Comparison of ENCODE assay signal across 31 mouse cellular contexts in the genomic region with DNA sequence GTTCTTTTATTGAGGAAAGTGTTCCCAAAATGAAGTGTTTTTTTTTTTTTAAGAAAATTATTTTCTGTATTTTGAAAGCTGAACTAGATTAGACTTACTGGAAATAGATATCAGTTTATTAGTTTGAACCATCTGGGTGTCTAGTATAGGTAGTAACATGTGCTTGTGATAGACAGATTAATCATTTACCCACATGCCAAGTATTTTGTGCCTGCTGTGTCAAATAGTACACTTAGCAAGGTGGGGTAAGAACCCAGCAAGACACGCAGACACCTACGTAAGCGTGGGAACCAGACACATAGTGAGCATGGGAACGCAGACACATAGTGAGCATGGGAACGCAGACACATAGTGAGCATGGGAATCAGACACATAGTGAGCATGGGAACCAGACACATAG. TPM values are rescaled to one million over a fixed set of nuclear protein-coding genes. Genes with fewer than 3 reads are reported as not detected.
A peak's percentile ranks its signal among the peaks of the same experiment; 100 is the strongest.
DNase-seq lines count a peak whose midpoint lies in the region; ATAC-seq and TF ChIP-seq lines count a peak whose summit lies in the region.
"Had no signal": no experiment of that assay in that cellular context is flagged by ENCODE, and none has a peak within 500 bp of the region (broad histone marks: within the 10 kb centered on the region; RNA-seq: fewer than 3 reads in every experiment).

No protein-coding gene starts in this region.

- peak; percentile 56; the same call in 1 of the 2 replicates for ATAC-seq in liver, postnatal 0 days
- no peak for ATAC-seq in liver, embryonic 12.5 days
- peak; percentile 91 for ATAC-seq in megakaryocyte-erythroid progenitor cell, adult 5-6 weeks (replicated peaks; ENCODE audit: low FRiP score, low TSS enrichment, poor library complexity, severe bottlenecking)
- ATAC-seq: forebrain, embryonic 16.5 days; hindbrain, postnatal 0 days; Patski had no signal

- no peak for TF ChIP-seq CTCF in liver, postnatal 0 days (IDR thresholded peaks at IDR 0.05; ENCODE audit: low read depth)

- H3K4me2 ChIP-seq in liver, postnatal 0 days (ENCODE audit: low read depth, low read length): no peak overlapping the region
- no peak overlapping the region for H3K4me2 ChIP-seq in liver, embryonic 12.5 days
- H3K4me2 ChIP-seq: embryonic facial prominence, embryonic 13.5 days; forebrain, embryonic 12.5 days; heart, embryonic 13.5 days; hindbrain, embryonic 14.5 days had no signal

- no peaks in the 10 kb centered on the region for H3K27me3 ChIP-seq in liver, postnatal 0 days (ENCODE audit: insufficient read depth, low read length)
- no peaks in the 10 kb centered on the region for H3K27me3 ChIP-seq in liver, embryonic 12.5 days (replicated peaks)
- H3K27me3 ChIP-seq: CH12.LX; embryonic facial prominence, embryonic 13.5 days; forebrain, embryonic 12.5 days; heart, embryonic 13.5 days; Patski had no signal

- H3K4me1 ChIP-seq in liver, postnatal 0 days (ENCODE audit: insufficient read depth): peaks cover 17% of the 10 kb centered on the region
- peaks cover 26% of the 10 kb centered on the region for H3K4me1 ChIP-seq in liver, embryonic 12.5 days

- DNase-seq in heart, adult 11 months: peak; percentile 36
- no peak for DNase-seq in heart, adult 18-20 months
- DNase-seq in kidney, adult 9 months: peak; percentile 25
- DNase-seq in kidney, adult 18-20 months: no peak
- DNase-seq in liver, postnatal 0 days: no peak
- DNase-seq: adrenal gland, adult 8-10 months; adrenal gland, postnatal 25 days; B cell, adult 2 months; cerebellum, adult 11-12 months; cerebellum, adult 8-10 months; cerebellum, postnatal 10 days; cerebellum, postnatal 36 days; embryo, embryonic 11 days; gastrocnemius, postnatal 10 days; heart, adult 2 months; heart, postnatal 14 days; heart, postnatal 4 days had no signal

- TF ChIP-seq EP300 in liver, postnatal 0 days (IDR thresholded peaks at IDR 0.05; ENCODE audit: low read depth): no peak

- WGBS in liver, postnatal 0 days (ENCODE audit: insufficient replicate concordance): 62% methylated on average over 5 of the region's 5 CpGs
- WGBS in liver, embryonic 12.5 days (ENCODE audit: insufficient replicate concordance): 80% methylated on average over 5 of the region's 5 CpGs

- H3K36me3 ChIP-seq in liver, postnatal 0 days (replicated peaks; ENCODE audit: insufficient read depth, low read length): no peaks in the 10 kb centered on the region
- H3K36me3 ChIP-seq in liver, embryonic 12.5 days: no peaks in the 10 kb centered on the region
- H3K36me3 ChIP-seq: embryonic facial prominence, embryonic 10.5 days; embryonic facial prominence, embryonic 13.5 days; forebrain, embryonic 12.5 days; heart, embryonic 10.5 days; heart, embryonic 13.5 days had no signal

- no peak overlapping the region for H3K27ac ChIP-seq in liver, postnatal 0 days (ENCODE audit: low read depth)
- H3K27ac ChIP-seq in liver, embryonic 12.5 days: no peak overlapping the region
- H3K27ac ChIP-seq: embryonic facial prominence, embryonic 10.5 days; embryonic facial prominence, embryonic 13.5 days; forebrain, embryonic 12.5 days; heart, adult 2 months; heart, embryonic 10.5 days; heart, embryonic 13.5 days; hindbrain, embryonic 14.5 days; hindbrain, postnatal 0 days had no signal

- H3K9me3 ChIP-seq in liver, postnatal 0 days (ENCODE audit: low read length): no peaks in the 10 kb centered on the region
- H3K9me3 ChIP-seq in liver, embryonic 12.5 days (replicated peaks): no peaks in the 10 kb centered on the region
- H3K9me3 ChIP-seq: embryonic facial prominence, embryonic 10.5 days; embryonic facial prominence, embryonic 13.5 days; forebrain, embryonic 12.5 days; G1E; heart, embryonic 10.5 days; heart, embryonic 13.5 days had no signal

- H3K4me3 ChIP-seq in liver, postnatal 0 days (ENCODE audit: low read depth, low read length): no peak overlapping the region
- no peak overlapping the region for H3K4me3 ChIP-seq in liver, embryonic 12.5 days
- H3K4me3 ChIP-seq: embryonic facial prominence, embryonic 10.5 days; embryonic facial prominence, embryonic 13.5 days; erythroblast, embryonic 14.5 days; forebrain, embryonic 12.5 days; heart, adult 2 months; heart, embryonic 10.5 days; heart, embryonic 13.5 days had no signal

- no peak overlapping the region for H3K9ac ChIP-seq in liver, postnatal 0 days (replicated peaks)
- H3K9ac ChIP-seq in liver, embryonic 12.5 days: no peak overlapping the region
- H3K9ac ChIP-seq: embryonic facial prominence, embryonic 13.5 days; forebrain, embryonic 12.5 days; heart, embryonic 13.5 days; hindbrain, embryonic 14.5 days had no signal

RNA-seq across cellular contexts. Expression of gene Snx9, which starts 22.6 kb away (rescaled TPM):
- total RNA-seq in heart, adult 18-20 months (2021): 10 to 100 TPM; 31.0 to 32.9 TPM
- polyA plus RNA-seq in liver, postnatal 0 days (2015; fragmentation: Nextera tagmentation; extraction: Ambion mirVana): 13.1 and 13.5 TPM in 2 replicates
- polyA plus RNA-seq in liver, embryonic 12.5 days (2016; fragmentation: Nextera tagmentation; extraction: Ambion mirVana): 22.7 and 23.5 TPM in 2 replicates
- 25.8 and 28.9 TPM in 2 replicates for total RNA-seq in megakaryocyte-erythroid progenitor cell, adult 5-6 weeks (2014; fragmentation: Nextera tagmentation)
- 16.5 and 20.0 TPM in 2 replicates for total RNA-seq in megakaryocyte-erythroid progenitor cell, adult 5-6 weeks (2017)

Comparison
In these comparisons a context has a peak if more than half of its experiments do, and no peak if none do; other contexts are left out.
1. DNase-seq: peak in heart, adult 11 months (single experiment) and kidney, adult 9 months (single experiment); none in heart, adult 18-20 months (0 of 2), kidney, adult 18-20 months (single experiment) and liver, postnatal 0 days (single experiment).